Mouse (Mus musculus): ENCODE measurements around the gene Akna. TPM values are rescaled to one million over a fixed set of nuclear protein-coding genes. Genes with fewer than 3 reads are reported as not detected.

Akna gene
- polyA plus RNA-seq, 1 experiment, result 5.6 TPM

DNA sequence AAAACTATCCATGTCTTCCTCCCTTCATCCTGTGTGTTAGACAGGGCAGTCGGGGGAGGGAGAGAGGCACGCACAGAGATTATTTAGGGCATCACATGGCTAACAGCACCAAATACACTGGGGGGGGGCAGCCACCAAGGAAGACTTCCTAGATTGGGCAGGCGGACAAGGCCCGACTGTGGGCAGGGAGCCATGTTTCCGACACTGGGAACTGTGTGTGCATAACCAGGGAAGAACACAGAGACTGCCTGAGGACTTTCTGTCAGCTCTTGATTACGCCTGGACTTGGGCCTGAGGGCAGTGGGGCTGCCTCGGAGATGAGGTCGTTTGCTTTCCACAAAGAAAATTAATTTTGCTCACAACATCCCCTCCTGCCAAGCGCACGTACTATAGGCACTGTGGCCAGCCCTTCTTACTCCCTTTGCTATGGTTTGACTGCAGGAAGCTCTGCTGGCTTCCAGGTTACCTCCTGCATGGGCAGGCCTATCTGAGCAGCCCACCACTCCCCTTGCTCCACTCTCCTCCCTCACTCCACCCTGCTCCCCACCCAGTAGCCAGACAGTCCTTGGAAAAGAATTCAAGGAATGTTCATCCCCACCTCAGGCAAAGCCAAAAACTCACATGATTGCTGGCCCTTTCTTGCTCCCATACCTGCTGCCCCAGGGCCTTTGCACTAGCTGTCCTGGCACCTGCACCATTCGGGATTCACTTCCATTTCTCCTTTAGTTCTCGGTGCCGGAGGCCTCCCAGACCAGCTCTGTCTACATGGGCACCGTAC, 17.2 kb upstream of the Akna start:
- no peak for TF ChIP-seq USF1 (IDR thresholded peaks at IDR 0.05; ENCODE audit: low read depth)
- no peak for TF ChIP-seq REST (IDR thresholded peaks at IDR 0.05; ENCODE audit: insufficient read depth, insufficient read length)
- TF ChIP-seq TCF12 (IDR thresholded peaks at IDR 0.05; ENCODE audit: insufficient read depth, poor library complexity, severe bottlenecking), result no peak
- no peak for TF ChIP-seq MYOG (IDR thresholded peaks at IDR 0.05; ENCODE audit: control insufficient read depth in 1 of 3, insufficient read depth in 1 of 3, insufficient read length in 2 of 3, low read depth in 2 of 3)
- no peak for TF ChIP-seq CEBPB (IDR thresholded peaks at IDR 0.05; ENCODE audit: insufficient read depth, poor library complexity, severe bottlenecking)
- TF ChIP-seq POLR2AphosphoS2 (IDR thresholded peaks at IDR 0.05; ENCODE audit: insufficient read length, low read depth), result no peak
- no peaks in the 10 kb centered on the region for H3K79me2 ChIP-seq (ENCODE audit: control insufficient read depth, insufficient read depth)
- no peak overlapping the region for H3ac ChIP-seq (ENCODE audit: control insufficient read depth, insufficient read length)
- H3K27me3 ChIP-seq (ENCODE audit: control insufficient read depth, insufficient read depth, insufficient read length), result no peaks in the 10 kb centered on the region
- no peak overlapping the region for H3K4me3 ChIP-seq
- no peak overlapping the region for H3K4me2 ChIP-seq (ENCODE audit: low read depth)
- no peaks in the 10 kb centered on the region for H3K36me3 ChIP-seq (ENCODE audit: control insufficient read depth, insufficient read depth)

DNA sequence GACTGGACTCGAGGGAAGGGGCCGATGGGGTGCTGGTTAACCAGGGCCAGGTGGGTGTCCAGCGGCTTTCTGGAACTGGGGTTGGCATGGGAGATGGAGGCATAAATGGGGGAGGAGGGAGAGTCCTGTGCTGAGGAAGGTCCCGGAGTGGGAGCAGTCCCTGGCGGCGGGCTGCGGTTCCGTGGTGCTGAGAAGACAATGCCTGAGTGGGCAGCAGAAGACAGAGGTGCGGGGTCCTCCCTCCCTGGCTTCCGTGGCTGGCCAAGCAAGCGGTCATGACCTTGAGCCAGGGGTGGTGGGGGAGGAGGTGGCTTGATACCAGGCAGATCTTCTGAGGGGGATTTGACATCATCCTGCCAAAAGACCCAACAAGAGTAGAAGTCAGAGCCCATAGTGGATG, 15.1 kb upstream of the Akna start:
- no peak overlapping the region for H3K4me3 ChIP-seq

DNA sequence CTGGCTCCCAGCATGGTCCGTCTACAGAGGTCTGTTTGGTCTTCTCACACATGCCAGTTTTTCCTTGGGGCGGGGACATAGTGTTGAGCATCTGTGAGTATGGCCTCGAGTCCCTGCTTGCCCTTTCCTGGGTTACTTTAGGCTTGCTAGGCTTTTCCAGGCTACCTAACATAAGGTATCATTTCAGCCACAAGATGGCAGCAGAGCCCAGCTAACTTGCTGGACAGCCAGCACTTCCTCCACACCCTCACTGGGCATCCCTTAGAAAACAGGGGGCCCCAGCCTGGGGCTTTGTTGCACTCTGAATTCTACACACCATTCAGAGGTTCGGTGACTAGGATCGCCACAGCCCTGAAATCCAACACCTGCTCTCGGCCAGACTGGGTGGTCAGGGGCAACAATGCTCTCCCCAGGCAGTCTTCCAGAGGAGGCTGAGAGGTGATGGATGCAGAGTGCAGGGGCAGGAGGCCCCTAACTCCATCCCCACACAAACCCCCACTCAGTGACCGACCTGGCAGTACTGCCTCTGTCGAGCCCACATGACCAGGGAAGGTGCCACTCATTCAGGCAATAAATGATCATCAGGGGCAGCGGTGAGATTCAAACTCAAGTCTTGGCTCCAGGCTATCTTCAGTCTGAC, 14.3 kb upstream of the Akna start:
- Histone ChIP-seq H3ac (ENCODE audit: control insufficient read depth, insufficient read length) (no peak overlapping the region), H3K36me3 (ENCODE audit: control insufficient read depth, insufficient read depth) (no peaks in the 10 kb centered on the region), H3K4me2 (ENCODE audit: low read depth) (no peak overlapping the region), H3K27me3 (ENCODE audit: control insufficient read depth, insufficient read depth, insufficient read length) (no peaks in the 10 kb centered on the region), H3K4me3 (no peak overlapping the region), H3K79me2 (ENCODE audit: control insufficient read depth, insufficient read depth) (no peaks in the 10 kb centered on the region)
- TF ChIP-seq REST (IDR thresholded peaks at IDR 0.05; ENCODE audit: insufficient read depth, insufficient read length) (no peak), SRF (IDR thresholded peaks at IDR 0.05; ENCODE audit: control insufficient read depth, insufficient read length, low read depth) (no peak), E2F4 (IDR thresholded peaks at IDR 0.05; ENCODE audit: insufficient read depth) (no peak), MAX (IDR thresholded peaks at IDR 0.05; ENCODE audit: low read depth) (no peak), USF1 (IDR thresholded peaks at IDR 0.05; ENCODE audit: low read depth) (no peak), TCF12 (IDR thresholded peaks at IDR 0.05; ENCODE audit: insufficient read depth, poor library complexity, severe bottlenecking) (no peak), MYOG (IDR thresholded peaks at IDR 0.05; ENCODE audit: control insufficient read depth in 1 of 3, insufficient read depth in 1 of 3, insufficient read length in 2 of 3, low read depth in 2 of 3) (no peak), TCF3 (IDR thresholded peaks at IDR 0.05; ENCODE audit: insufficient read length, low read depth) (no peak), MYOD1 (IDR thresholded peaks at IDR 0.05; ENCODE audit: control insufficient read depth in 1 of 3, insufficient read length in 2 of 3, low read depth in 2 of 3) (no peak), POLR2AphosphoS2 (IDR thresholded peaks at IDR 0.05; ENCODE audit: insufficient read length, low read depth) (no peak), CEBPB (IDR thresholded peaks at IDR 0.05; ENCODE audit: insufficient read depth, poor library complexity, severe bottlenecking) (no peak), POLR2A (IDR thresholded peaks at IDR 0.05; ENCODE audit: insufficient read length, low read depth) (no peak)

More for the DNA sequence above, 15.1 kb upstream of the Akna start:
- no peaks in the 10 kb centered on the region for H3K36me3 ChIP-seq (ENCODE audit: control insufficient read depth, insufficient read depth)
- no peak overlapping the region for H3K4me2 ChIP-seq (ENCODE audit: low read depth)
- TF ChIP-seq MYOG (IDR thresholded peaks at IDR 0.05; ENCODE audit: control insufficient read depth in 1 of 3, insufficient read depth in 1 of 3, insufficient read length in 2 of 3, low read depth in 2 of 3) (no peak), POLR2AphosphoS2 (IDR thresholded peaks at IDR 0.05; ENCODE audit: insufficient read length, low read depth) (peak; percentile 31)
- H3ac ChIP-seq (ENCODE audit: control insufficient read depth, insufficient read length), result no peak overlapping the region
- no peaks in the 10 kb centered on the region for H3K79me2 ChIP-seq (ENCODE audit: control insufficient read depth, insufficient read depth)
- no peaks in the 10 kb centered on the region for H3K27me3 ChIP-seq (ENCODE audit: control insufficient read depth, insufficient read depth, insufficient read length)

DNA sequence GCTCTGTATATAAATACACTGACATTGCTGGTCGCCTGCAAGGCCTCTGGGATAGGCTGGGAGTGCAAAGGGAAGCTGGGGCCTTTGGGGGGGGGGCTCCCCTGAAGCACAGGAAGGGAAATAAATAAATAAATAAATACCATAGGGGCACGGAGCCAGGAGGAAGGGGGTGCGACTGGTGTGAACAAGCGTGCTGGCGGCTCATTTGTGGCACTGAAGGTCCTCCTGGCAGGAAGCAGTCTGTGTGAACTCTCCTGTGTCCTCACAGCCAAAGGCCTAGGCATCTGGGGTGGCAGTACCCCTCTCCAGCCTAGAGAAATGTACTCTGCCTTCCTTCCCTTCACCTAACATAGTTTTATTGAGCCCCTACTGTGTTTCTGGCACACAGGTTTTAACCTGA, 11.8 kb upstream of the Akna start:
- TF ChIP-seq USF1 (IDR thresholded peaks at IDR 0.05; ENCODE audit: low read depth), result no peak
- Histone ChIP-seq H3K36me3 (ENCODE audit: control insufficient read depth, insufficient read depth) (no peaks in the 10 kb centered on the region), H3K4me3 (no peak overlapping the region), H3K4me2 (ENCODE audit: low read depth) (no peak overlapping the region), H3K27me3 (ENCODE audit: control insufficient read depth, insufficient read depth, insufficient read length) (no peaks in the 10 kb centered on the region), H3ac (ENCODE audit: control insufficient read depth, insufficient read length) (no peak overlapping the region), H3K79me2 (ENCODE audit: control insufficient read depth, insufficient read depth) (no peaks in the 10 kb centered on the region)

DNA sequence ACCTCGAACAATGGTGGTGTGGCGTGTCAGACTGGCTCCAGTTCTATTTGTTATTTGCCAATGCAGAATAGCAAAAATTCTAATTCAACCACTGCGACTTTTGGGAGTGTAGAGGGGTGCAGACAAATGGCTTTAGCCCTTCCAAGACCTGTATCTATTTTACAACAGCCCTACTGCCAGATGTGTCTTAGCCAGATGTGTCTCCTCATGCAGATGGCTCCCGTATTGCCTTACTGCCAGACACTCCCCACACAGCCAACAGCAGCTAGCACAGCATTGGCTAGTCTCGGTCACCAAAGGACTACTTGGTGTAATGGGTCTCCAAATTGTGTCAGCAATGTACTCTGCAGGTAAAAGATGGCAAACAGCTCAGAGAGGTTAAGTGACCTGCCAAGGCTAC, 8.1 kb upstream of the Akna start:
- H3K36me3 ChIP-seq (ENCODE audit: control insufficient read depth, insufficient read depth), result no peaks in the 10 kb centered on the region
- no peaks in the 10 kb centered on the region for H3K27me3 ChIP-seq (ENCODE audit: control insufficient read depth, insufficient read depth, insufficient read length)
- peaks cover 14% of the 10 kb centered on the region for H3K79me2 ChIP-seq (ENCODE audit: control insufficient read depth, insufficient read depth)
- H3K4me3 ChIP-seq, result no peak overlapping the region
- no peak overlapping the region for H3K4me2 ChIP-seq (ENCODE audit: low read depth)
- no peak for TF ChIP-seq E2F4 (IDR thresholded peaks at IDR 0.05; ENCODE audit: insufficient read depth)
- no peak for TF ChIP-seq MAX (IDR thresholded peaks at IDR 0.05; ENCODE audit: low read depth)
- no peak for TF ChIP-seq MYOG (IDR thresholded peaks at IDR 0.05; ENCODE audit: control insufficient read depth in 1 of 3, insufficient read depth in 1 of 3, insufficient read length in 2 of 3, low read depth in 2 of 3)
- no peak for TF ChIP-seq SRF (IDR thresholded peaks at IDR 0.05; ENCODE audit: control insufficient read depth, insufficient read length, low read depth)
- no peak for TF ChIP-seq USF1 (IDR thresholded peaks at IDR 0.05; ENCODE audit: low read depth)
- TF ChIP-seq MYOD1 (IDR thresholded peaks at IDR 0.05; ENCODE audit: control insufficient read depth in 1 of 3, insufficient read length in 2 of 3, low read depth in 2 of 3), result no peak
- no peak for TF ChIP-seq TCF12 (IDR thresholded peaks at IDR 0.05; ENCODE audit: insufficient read depth, poor library complexity, severe bottlenecking)
- no peak for TF ChIP-seq CEBPB (IDR thresholded peaks at IDR 0.05; ENCODE audit: insufficient read depth, poor library complexity, severe bottlenecking)
- TF ChIP-seq TCF3 (IDR thresholded peaks at IDR 0.05; ENCODE audit: insufficient read length, low read depth), result no peak
- no peak overlapping the region for H3ac ChIP-seq (ENCODE audit: control insufficient read depth, insufficient read length)
